12 mouse cellular contexts compared by ENCODE assay signal in the genomic region with DNA sequence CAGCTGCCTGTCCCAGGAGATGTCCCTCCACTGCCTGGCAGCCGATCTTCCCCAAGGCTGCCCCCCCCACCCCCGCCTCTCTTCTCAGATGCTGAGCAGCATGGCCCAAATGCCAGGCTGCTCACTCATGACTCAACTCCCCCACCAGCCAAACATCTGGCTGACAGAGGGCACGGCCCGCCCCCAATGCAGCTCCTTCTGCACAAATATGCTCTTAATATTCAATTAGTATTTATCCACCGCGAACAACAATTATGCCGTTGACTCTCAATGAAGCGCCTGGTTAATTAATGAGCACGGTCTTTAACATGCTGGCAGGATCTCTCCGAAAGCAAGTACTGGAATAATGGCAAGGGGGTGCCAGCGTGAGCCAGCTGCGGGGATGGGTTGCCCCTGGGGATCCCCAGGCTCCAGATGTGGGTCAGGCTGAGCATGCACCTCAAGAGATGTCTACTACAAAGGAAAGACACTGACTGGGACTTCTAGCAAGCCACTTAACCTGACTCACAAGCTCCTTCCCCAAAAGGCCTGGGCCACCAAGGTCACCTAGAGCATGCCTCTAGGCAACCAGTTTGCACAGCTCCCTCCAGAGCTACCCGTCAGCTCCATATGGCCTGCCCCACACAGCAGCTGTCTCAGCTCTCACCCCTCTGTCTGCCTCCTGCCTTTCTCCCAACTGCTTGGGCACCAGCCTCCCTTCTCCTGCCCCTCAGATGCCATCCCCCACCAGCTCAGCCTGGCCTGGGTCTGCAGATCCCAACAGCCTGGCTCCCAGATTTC.
DNase-seq lines count a peak whose midpoint lies in the region; ATAC-seq lines count a peak whose summit lies in the region.
"Had no signal": no experiment of that assay in that cellular context is flagged by ENCODE, and none has a peak within 500 bp of the region (broad histone marks: within the 10 kb centered on the region; RNA-seq: fewer than 3 reads in every experiment).

No protein-coding gene starts in this region.

- no peak overlapping the region for H3K4me2 ChIP-seq in midbrain, embryonic 14.5 days (ENCODE audit: low read length)
- no peak overlapping the region for H3K4me2 ChIP-seq in midbrain, embryonic 11.5 days
- H3K4me2 ChIP-seq in hindbrain, embryonic 13.5 days = no peak overlapping the region; the same call in 1 of the 2 replicates
- no peak overlapping the region for H3K4me2 ChIP-seq in liver, embryonic 11.5 days

- H3K36me3 ChIP-seq in midbrain, embryonic 14.5 days (ENCODE audit: control insufficient read depth, insufficient read depth, low read length) = no peaks in the 10 kb centered on the region
- no peaks in the 10 kb centered on the region for H3K36me3 ChIP-seq in midbrain, embryonic 11.5 days (ENCODE audit: control insufficient read depth, insufficient read depth, low read length)
- H3K36me3 ChIP-seq in hindbrain, embryonic 13.5 days = no peaks in the 10 kb centered on the region
- no peaks in the 10 kb centered on the region for H3K36me3 ChIP-seq in liver, embryonic 11.5 days (ENCODE audit: control insufficient read depth, insufficient read depth, low read length)

- H3K27ac ChIP-seq in midbrain, embryonic 14.5 days (replicated peaks; ENCODE audit: low read depth, low read length) = peak overlapping the region; percentile 60
- H3K27ac ChIP-seq in midbrain, embryonic 11.5 days (ENCODE audit: low read depth, low read length) = no peak overlapping the region
- H3K27ac ChIP-seq in hindbrain, embryonic 13.5 days = peak overlapping the region; percentile 64
- H3K27ac ChIP-seq in liver, embryonic 11.5 days (ENCODE audit: low read depth, low read length) = no peak overlapping the region

- peak; percentile 65 for DNase-seq in midbrain, embryonic 14.5 days
- DNase-seq in midbrain, embryonic 11.5 days (ENCODE audit: low spot score, missing footprints) = no peak
- peak; percentile 67 for DNase-seq in brain, adult 2 months (ENCODE audit: low read depth, low spot score)
- DNase-seq in retina, postnatal 1 day = peak; percentile 75
- no peak for DNase-seq in spleen, postnatal 14 days (ENCODE audit: low spot score in 2 of 2)
- DNase-seq in liver, embryonic 11.5 days (ENCODE audit: low spot score) = no peak
- no peak for DNase-seq in kidney, adult 11 months
- DNase-seq: heart, postnatal 10 days; lung, adult 2 months; thymus, postnatal 36 days had no signal

- H3K4me3 ChIP-seq in midbrain, embryonic 14.5 days (replicated peaks; ENCODE audit: low read depth, low read length) = no peak overlapping the region
- no peak overlapping the region for H3K4me3 ChIP-seq in midbrain, embryonic 11.5 days (ENCODE audit: low read depth, low read length)
- H3K4me3 ChIP-seq in hindbrain, embryonic 13.5 days = no peak overlapping the region
- no peak overlapping the region for H3K4me3 ChIP-seq in liver, embryonic 11.5 days (ENCODE audit: low read depth, low read length)
- H3K4me3 ChIP-seq: erythroblast, embryonic 14.5 days had no signal

- 46% methylated on average over 13 of the region's 13 CpGs for WGBS in midbrain, embryonic 14.5 days
- WGBS in midbrain, embryonic 11.5 days = 80% methylated on average over 13 of the region's 13 CpGs
- 32% methylated on average over 13 of the region's 13 CpGs for WGBS in hindbrain, embryonic 13.5 days
- WGBS in liver, embryonic 11.5 days = 78% methylated on average over 13 of the region's 13 CpGs

- ATAC-seq in midbrain, embryonic 14.5 days (ENCODE audit: low FRiP score, low TSS enrichment) = no peak
- no peak for ATAC-seq in midbrain, embryonic 11.5 days (ENCODE audit: low FRiP score)
- no peak for ATAC-seq in hindbrain, embryonic 13.5 days (ENCODE audit: low FRiP score)
- no peak for ATAC-seq in liver, embryonic 11.5 days (replicated peaks; ENCODE audit: low FRiP score)

- no peaks in the 10 kb centered on the region for H3K9me3 ChIP-seq in midbrain, embryonic 14.5 days (ENCODE audit: control insufficient read depth, low read length)
- no peaks in the 10 kb centered on the region for H3K9me3 ChIP-seq in midbrain, embryonic 11.5 days (ENCODE audit: control insufficient read depth, low read length)
- no peaks in the 10 kb centered on the region for H3K9me3 ChIP-seq in hindbrain, embryonic 13.5 days
- no peaks in the 10 kb centered on the region for H3K9me3 ChIP-seq in liver, embryonic 11.5 days (ENCODE audit: control insufficient read depth, low read length)

- H3K4me1 ChIP-seq in midbrain, embryonic 14.5 days (ENCODE audit: control insufficient read depth, insufficient read depth, low read length) = peaks cover 32% of the 10 kb centered on the region
- H3K4me1 ChIP-seq in midbrain, embryonic 11.5 days (ENCODE audit: control insufficient read depth, insufficient read depth, low read length) = 0 out of 2 replicates have a peak, but pooled peaks cover 4% of the 10 kb centered on the region
- peaks cover 53% of the 10 kb centered on the region for H3K4me1 ChIP-seq in hindbrain, embryonic 13.5 days (replicated peaks)
- peaks cover 3% of the 10 kb centered on the region for H3K4me1 ChIP-seq in liver, embryonic 11.5 days (replicated peaks; ENCODE audit: control insufficient read depth, insufficient read depth, low read length)

- no peaks in the 10 kb centered on the region for H3K27me3 ChIP-seq in midbrain, embryonic 14.5 days (ENCODE audit: control insufficient read depth, insufficient read depth, low read length)
- H3K27me3 ChIP-seq in midbrain, embryonic 11.5 days (ENCODE audit: control insufficient read depth, insufficient read depth, low read length) = no peaks in the 10 kb centered on the region
- peaks cover 11% of the 10 kb centered on the region; the same call in 1 of the 2 replicates for H3K27me3 ChIP-seq in hindbrain, embryonic 13.5 days
- no peaks in the 10 kb centered on the region for H3K27me3 ChIP-seq in liver, embryonic 11.5 days (replicated peaks; ENCODE audit: control insufficient read depth, insufficient read depth, low read length)

- H3K9ac ChIP-seq in midbrain, embryonic 14.5 days (replicated peaks; ENCODE audit: low read length) = no peak overlapping the region
- no peak overlapping the region for H3K9ac ChIP-seq in midbrain, embryonic 11.5 days (ENCODE audit: low read length)
- no peak overlapping the region for H3K9ac ChIP-seq in hindbrain, embryonic 13.5 days
- H3K9ac ChIP-seq in liver, embryonic 11.5 days (ENCODE audit: low read depth, low read length) = no peak overlapping the region

Comparison
In these comparisons a context has a peak if more than half of its experiments do, and no peak if none do; other contexts are left out.
1. DNase-seq: peak in midbrain, embryonic 14.5 days (single experiment), brain, adult 2 months (single experiment) and retina, postnatal 1 day (single experiment); none in midbrain, embryonic 11.5 days (single experiment), spleen, postnatal 14 days (0 of 2), liver, embryonic 11.5 days (single experiment) and kidney, adult 11 months (single experiment).
2. H3K27ac ChIP-seq: peak in midbrain, embryonic 14.5 days (single experiment) and hindbrain, embryonic 13.5 days (single experiment); none in midbrain, embryonic 11.5 days (single experiment) and liver, embryonic 11.5 days (single experiment).